Mouse (Mus musculus) c-Kit-negative CD71-positive TER-119-positive erythroid progenitor cells, embryonic 14.5 days (primary cell): ENCODE data around the gene Wdr26.

Experiments used
- DNase-seq: peaks from one replicate; pipeline ENCODE4 v3.0.0-alpha.2; 2013; ENCODE audit warnings: low read depth, low spot score

Gene Wdr26

DNA sequence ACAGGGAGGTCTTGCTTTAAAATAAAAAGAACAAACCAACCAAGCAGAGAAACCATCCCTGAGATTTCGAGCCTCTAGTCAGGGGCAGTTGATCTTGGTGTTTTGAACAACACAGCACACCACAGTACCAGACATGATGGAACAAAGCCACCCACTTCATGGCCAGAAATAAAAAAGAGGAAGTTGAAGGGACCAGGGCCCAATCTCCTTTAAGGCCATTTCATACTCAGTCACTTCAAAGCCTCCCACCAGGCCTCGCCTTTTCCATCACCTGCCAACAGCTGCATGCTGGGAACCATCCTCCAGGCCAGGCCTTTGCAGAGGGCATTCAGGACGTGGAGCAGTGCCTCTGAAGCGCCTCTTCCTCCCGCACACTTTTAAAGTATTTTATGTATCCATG is 25.5 kb upstream of the Wdr26 start:
- no peak for DNase-seq

DNA sequence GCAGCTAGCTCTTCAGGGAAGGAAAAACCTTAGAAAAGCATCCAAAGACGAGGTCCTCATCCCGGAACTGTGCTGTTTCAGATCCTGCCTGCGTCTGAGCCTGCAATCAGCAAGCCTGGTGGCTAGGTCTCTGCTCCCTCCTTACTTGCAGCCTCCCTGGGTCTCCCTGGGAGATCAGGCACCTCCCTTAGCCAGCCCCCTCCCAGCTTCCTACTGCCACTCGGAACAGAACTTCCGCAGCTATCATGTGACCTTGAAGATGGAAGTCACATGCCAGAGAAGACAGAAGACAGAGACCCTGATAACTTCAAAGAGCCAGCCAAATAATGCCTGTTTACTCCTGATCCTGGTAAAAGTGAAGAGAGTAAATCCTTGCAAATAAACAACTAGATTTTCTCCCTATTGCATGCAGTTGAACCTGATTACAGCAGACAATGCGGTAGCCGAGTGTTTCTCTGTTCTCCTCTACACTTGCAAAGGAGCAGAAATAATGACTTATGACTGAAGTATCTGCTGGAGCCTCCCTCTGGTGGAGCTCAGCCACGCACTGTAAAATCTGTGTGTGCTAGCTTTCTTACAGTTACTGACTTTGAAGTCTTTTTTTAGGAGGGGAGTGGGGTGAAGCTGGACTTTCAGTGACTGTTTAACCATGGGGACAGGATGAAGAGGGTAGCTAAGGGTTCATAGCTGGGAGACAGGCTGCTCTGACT is 22.7 kb upstream of the Wdr26 start:
- DNase-seq = no peak

DNA sequence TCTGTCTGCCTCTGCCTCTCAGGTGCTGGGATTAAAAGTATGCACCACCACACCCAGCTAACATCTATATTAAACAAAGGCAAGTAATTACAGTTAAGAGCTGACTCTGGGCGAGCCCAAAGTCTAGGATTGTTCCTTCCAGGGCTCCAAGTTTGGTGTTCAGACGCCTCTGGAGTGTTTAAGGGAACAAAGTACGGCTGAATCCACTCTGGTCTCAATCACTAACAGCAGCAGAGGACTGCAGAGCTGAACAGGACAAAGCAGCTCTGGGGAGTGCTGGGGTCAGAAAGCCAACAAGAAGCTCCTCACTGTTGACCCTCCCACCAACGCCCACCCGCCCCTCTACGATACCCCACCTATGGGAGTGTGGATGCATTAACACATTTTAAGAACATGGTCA is 21.9 kb upstream of the Wdr26 start:
- DNase-seq = no peak

DNA sequence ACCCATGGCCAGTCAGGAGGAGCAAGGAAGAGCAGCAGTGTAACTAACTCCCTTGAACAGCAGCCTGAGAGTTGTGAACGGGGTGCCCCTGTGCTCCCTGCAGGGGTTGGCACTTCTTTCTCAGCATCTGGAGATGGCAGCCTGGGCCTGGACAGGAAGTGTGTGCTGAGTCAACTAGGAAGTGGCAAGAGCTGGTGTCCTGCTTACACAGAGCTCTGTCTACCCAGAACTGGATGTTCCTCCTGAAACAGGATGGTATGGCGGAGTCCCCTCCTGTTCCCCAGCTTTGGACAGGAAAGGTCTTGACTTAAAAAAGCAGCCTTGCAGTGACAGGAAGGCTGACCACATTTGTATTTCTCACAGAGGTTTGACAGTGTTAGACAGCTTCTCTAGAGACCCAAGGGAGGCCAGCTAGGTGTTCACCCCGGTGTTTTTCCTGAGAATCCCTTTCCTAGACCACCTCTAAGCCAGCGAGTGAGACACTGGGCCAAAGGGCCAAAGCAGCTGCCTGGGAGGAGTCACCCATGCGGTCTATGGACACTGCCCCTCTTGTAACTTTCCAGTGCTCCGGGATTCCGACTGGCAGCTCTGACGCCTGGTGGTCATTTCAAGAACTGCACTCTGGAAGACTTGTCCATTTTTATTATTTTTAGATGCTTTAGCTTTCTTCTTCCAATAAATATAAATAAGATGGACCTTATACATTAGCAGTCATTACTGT is 20.7 kb upstream of the Wdr26 start:
- DNase-seq = peak; percentile 88

DNA sequence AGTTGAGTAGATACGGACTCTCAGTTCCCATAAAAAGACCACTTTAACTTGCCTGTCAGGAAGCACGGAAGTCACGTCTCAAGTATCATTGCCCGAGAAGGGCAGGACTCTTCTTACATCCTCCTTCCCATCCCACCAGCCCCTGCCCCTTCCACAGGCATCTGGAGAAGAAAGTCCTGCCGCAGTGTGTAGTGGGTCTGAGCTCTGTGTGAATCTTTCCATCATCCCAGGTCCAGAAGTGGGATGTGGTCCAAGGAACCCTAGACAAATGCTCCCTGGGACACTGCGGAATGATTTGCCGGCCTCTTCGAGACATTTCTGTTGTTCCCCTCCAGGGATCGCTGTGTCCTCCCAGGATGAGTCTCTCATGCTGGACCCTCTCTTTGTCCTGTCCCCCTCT is 20.0 kb upstream of the Wdr26 start:
- no peak for DNase-seq

DNA sequence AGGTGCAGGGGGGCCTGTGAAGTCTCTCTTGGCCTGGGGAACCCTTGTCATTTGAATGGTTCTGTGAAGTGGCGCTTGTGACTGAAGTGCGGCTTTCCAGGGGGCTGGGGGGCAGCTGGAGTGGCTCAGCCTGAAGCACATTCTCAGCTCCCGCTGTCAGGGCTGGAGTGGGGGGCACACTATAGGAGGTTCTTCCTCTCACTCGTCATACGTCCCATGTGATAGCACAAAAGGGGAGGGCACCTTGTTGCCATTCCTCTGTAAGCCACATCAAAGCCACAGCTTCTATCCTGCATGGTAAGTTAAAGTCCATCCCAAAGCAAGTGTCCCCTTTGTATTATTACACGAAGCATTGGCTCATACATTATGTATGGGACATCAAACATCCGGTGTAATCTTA is 19.5 kb upstream of the Wdr26 start:
- no peak for DNase-seq

DNA sequence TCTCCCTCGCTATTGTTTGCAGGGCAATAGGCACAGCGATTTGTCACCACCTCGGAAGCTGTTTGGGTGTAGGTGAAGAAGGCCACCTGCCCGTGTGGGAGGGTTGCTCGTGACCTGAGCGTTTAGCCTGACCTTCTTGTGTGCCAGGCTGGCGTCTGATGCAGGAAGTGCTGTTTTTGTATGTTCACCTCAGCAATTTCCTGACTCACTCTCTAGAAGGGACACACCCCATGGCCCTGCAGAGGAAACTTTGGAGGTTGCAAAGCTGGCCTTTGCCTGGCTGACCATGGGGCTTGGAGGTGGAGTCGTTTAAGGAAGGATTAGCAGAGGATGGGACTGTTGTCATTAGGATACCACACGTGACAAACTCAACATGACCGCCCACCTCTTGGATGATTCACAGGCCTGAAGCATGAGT is 18.9 kb upstream of the Wdr26 start:
- DNase-seq = no peak

DNA sequence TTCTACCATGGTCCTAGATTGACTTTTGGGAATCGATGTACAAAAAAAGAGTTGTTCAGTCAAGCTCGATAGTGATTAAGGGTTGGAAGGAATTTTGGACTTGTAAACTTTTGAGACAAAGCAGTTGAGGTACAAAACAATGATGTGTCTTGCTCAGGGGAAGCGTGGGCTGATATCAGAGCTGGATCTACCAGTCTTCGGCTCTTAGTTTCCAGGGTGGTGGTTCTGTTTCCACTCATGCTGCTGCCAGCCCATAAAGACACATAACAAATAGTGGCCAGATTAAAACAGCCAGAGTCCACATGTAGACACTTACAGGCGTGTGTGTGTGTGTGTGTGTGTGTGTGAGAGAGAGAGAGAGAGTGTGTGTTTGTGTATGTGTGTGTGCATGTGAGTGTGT is 17.2 kb upstream of the Wdr26 start:
- no peak for DNase-seq

DNA sequence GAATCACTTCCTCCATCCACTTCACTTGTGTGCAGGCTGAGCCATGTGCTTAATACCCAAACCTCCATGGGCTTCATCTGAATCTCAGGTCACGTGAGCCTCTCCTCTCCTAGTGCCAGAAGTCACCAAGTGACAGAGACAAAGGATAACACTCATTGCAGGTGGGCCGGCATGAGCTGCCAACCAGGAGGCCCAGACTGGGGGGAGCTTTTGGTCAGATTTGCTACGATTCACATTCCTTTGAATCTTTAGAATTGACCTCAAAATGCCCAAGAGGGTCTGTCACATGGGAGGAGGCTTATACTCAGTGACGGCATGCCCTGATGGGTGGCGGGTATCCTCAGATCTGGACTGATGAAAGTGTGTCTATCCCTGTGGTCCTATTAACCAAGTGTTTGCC is 16.8 kb upstream of the Wdr26 start:
- no peak for DNase-seq

DNA sequence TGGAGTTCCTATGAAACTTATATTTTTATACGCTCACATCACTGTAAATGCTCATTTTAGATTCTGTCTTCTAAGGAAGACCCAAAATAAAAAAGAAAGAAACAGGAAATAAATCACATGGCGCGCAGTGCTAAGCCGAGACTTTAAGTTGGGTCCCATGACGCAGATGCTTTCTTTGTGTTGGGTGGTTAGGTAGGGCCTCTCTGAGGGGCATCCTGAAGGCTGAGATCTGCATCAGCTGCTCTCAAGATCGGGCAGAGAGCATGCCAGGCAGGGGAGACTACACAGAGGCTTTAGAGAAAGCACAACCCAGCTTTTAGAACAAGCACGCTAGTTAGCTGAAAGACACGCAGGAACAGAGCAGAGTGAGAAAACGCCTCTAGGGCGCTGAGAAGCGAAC is 16.0 kb upstream of the Wdr26 start:
- DNase-seq = no peak

DNA sequence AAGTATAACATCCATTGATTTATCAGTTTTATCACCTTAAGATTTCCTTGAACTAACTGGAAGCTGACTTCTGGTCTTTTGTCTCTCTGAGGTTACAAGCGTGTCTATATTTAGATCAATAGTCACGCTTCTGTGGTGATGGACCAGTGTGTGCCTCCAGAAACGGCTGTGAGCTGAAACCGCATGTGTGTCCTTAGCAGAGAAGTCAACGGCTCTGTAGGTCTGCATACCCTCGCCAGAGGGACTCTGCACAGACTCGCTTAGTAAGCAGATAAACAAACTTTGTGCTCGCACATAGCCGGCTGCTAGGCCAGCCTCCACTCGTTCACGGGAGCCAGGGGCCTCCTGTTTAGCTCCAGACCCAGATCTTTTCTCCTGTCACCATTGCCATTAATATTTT is 15.0 kb upstream of the Wdr26 start:
- DNase-seq = no peak

DNA sequence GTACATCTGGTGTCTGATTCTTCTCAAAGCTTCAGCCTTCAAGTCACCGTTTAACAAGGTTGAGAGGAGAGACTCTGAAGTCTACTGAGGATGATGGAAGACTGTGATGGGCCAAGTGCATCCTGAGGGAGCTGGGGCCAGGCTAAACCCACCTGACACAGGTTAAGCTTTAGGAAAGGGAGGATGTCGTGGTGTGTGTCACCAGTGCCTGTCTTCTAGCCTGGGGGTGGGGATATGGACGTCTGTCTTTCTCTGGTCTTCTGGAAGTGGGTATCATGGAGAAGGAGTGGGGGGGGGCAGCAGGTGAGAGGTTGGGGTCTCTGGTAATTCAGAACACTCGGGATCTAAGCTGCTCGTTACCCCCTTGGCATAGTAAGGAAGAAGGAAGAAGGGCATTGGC is 13.5 kb upstream of the Wdr26 start:
- no peak for DNase-seq

DNA sequence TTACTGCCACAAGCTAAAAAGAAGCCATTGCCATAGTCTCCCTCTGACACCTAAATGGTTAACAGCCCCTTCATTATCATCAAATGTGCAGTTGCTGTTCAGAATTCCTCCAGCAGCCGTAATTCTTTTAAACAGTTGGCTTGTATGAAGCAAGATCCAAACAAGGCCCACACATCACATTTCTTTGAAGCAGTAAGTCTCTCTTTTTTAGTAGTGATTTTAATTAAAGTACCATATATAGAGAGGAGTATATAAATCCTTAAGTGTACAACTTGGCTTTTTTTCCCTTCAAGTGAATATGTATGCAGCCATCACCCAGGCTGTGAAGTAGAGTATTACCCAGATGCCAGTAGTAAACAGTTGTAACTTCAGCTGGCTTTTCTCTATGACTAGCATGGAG is 10.2 kb upstream of the Wdr26 start:
- no peak for DNase-seq

DNA sequence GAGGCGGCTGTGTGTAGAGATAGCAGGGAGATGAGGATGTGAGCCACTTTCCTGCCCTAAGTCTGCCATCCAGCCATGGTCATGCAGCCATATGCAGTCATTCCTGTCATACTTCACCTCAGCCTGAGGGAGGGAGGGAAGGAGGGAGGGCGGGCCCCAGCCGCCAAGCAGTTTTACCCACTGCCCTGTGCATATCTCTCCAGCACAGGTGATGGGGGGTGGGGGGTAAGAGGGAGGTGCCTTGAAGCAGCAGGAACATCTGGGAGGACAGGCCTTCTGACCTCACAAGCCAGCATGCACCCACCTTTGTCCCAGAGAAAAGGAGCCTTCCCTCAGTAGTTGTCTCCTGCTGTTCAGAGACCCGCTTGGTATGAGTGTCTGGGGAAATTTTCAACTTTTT is 4.5 kb upstream of the Wdr26 start:
- DNase-seq = peak; percentile 82

DNA sequence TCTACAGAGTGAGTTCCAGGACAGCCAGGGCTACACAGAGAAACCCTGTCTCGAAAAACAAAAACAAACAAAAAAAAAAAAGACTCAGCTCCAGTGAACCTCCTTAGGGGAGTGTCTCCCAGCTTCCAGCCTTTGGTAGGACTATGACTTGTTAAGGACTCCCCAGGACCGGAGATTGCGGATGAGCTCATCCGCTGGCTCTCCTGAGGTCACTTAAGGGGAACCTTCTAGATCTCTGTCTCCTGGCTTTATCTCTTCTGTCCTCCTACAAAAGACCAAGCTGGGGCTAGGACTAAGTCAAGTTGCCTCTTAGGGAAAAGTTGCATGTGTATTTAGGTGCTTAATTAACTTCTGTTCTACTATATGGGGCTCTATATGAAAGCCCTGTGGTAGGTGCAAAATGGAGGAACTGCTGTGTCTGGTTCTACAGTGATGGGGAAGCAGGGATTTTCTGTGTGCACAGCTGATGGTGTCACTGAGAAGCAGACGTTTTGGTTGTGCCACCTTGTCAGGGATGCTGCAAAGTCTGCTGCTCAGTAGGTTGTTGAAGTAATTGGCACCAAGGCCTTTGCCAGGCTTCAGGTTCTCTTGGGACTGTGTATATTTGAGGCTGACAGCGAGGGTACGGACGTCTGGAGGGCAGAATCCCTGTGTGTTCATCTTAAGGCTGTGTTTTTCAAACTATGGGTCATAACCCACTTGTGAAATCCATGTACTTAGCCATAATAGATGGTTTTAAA is 2.7 kb upstream of the Wdr26 start:
- no peak for DNase-seq

DNA sequence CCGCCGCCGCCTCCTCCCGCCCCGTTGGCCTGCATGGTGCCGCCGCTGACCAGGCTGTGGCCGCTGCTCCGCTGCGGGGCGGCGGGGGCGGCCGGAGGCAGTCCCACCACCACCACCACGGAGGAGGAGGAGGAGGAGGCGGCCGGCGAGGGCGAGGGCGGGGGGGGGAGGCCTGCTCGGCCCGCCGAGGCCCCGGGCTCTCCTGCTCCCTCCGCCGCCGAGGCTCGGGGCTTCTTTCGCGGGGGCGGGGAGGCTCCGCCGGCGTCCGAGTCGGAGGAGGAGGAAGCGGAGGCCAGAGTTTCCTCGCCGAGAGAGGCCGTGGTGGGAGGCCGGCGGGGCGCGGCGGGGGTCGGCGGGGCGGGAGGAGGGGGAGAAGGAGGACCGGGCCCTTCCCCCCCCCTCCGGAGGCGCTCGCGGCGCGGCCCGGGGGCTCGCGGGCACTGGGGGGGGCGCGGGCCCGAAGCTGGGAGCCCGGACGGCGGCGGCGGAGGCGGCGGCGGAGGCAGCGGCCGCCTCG is 340 bp downstream of the Wdr26 start:
- no peak for DNase-seq

DNA sequence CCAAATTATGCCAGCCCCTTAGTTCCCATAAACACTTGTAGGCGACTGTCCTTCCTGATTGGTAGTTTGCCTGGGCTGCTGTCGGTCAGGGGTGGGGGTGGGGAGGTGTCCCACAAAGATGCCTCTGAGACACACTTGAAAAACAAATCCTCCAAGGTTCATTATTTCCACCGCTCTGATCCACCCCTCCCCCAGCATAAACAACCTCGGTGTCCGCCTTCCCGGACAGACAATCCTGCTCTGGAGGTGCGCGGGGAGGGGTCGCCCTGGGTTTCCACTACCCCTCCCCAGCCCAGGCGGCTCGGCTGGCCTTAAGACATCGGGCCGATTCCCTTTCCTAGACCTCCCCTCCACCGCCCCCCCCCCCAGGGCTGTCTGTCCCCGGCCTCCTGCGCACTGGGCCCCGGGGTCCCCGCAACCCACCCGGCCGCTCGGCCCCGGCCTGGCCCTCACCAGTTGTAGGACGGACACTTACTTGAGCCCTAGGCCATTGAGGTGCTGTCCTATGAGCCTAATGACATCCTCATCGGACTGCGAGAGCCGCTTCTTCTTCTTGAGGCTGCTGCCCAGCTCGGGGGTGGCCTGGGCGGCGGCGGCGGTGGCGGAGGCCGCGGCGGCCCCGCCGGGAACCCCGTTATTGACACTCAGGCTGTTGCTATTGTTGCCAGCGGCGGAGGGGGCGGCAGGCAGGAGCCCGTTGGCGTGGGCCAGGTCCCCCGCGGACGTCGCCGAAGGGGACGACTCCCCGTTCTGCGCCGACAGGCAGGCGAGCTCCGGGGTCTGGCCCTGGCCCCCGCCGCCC is 999 bp downstream of the Wdr26 start:
- no peak for DNase-seq

DNA sequence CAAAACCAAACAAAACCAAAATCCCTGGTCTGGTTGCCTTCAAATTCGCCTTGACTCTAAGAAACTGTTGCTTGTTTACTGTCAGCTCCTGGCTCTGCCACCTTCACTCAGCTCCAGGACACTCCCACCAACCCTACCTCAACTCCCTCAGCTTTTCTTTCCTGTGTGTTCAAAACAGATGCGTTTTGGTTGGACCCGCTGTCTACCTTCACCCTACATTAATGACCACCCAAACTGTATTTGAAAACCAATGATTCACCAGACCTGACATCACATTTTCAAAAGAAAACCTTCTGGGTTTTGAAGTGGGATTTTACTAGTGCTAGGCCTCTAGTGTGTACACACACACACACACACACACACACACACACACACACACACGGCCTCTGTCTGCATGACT is 1.7 kb downstream of the Wdr26 start:
- no peak for DNase-seq

DNA sequence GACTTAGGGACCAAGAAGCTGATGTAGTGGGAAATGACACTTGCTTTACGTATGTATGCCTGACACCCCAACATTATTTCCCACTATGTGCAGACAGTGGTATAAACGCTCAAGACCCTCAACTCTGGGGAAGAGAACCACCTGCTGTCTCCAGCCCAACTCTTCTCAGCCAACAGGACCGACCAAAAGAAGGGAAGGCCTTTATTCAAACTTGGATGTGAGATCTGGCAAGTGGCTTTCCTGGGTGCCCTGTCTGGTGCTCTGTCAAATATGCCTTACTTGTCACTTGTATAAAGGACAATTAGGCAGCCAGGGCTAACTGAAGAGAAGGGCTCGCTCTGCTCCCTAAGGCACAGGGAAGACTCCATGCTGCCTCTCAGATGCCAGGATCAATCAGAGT is 12.4 kb downstream of the Wdr26 start:
- DNase-seq = no peak

DNA sequence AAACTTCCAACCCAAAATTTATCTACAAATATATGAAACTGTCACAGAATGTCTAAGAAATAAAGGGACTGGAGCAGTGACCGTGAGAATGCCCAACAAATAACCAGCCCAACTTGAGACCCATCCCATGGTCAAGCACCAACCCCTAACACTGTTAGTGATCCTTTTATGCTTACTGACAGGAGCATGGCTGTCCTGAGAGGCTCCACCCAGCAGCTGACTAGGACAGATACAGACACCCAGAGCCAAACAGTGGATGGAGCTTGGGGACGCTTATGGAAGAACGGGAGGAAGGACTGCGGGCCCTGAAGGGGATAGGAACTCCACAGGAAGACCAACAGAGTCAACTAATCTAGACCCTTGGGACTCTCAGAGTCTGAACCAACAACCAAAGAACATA is 22.9 kb downstream of the Wdr26 start:
- DNase-seq = no peak

DNA sequence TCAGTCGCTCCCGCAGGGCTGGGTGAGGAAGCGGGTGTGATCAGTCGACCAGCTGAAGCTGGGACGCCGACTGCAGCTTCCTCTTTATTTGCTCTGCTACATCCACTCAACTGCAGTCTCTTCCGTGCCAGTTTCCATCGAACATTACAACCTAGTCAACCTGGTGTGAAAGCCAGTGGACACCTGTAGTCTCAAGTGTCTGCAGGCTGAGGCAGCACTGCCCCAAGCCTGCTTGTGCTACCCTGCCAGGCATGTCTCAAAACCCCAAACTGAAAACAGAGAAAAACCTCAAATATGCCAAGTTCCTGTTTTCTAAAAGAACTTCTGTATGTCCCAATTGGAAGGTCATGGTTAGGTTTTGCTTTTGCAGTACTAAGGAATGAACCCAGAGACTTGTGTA is 41.6 kb downstream of the Wdr26 start:
- no peak for DNase-seq

DNA sequence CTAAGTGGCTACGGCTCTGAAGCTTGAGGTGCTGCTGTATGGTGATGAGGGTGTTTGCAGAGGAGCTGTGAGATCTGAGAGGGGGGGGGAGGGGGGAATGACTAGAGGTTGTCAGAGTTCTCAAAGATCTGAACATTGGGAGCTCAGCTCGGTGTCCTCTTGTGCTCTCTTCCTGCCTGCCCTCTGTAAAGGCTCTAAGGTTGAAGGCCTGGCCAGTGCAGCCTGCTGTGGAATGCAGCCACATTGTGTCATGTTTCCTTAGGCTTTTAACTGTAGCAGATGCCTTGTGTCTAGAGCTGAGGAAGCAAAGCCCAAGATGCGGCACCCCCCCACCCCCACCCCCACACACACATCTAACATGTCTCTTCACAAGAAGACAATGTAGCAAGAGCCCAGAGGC is 43.4 kb downstream of the Wdr26 start:
- DNase-seq = no peak
